In genomic region chr13:100892204-100892603, GRCm38 (mm10) we compare ENCODE assay signal across 8 mouse cellular contexts. TPM values are rescaled to one million over a fixed set of nuclear protein-coding genes. Genes with fewer than 3 reads are reported as not detected.
DNase-seq lines count a peak whose midpoint lies in the region; ATAC-seq and TF ChIP-seq lines count a peak whose summit lies in the region.

No protein-coding gene starts in this region.

- H3K27me3 ChIP-seq in heart, embryonic 12.5 days (replicated peaks) = no peaks in the 10 kb centered on the region
- H3K27me3 ChIP-seq in kidney, adult 2 months (replicated peaks; ENCODE audit: control insufficient read depth, insufficient read depth, low read length) = no peaks in the 10 kb centered on the region; the same call in 1 of the 2 replicates
- H3K27me3 ChIP-seq in limb, embryonic 11.5 days (ENCODE audit: control insufficient read depth, insufficient read depth, low read length) = no peaks in the 10 kb centered on the region

- H3K9ac ChIP-seq in heart, embryonic 12.5 days = no peak overlapping the region
- H3K9ac ChIP-seq in limb, embryonic 11.5 days (ENCODE audit: low read length) = no peak overlapping the region

- no peak overlapping the region for H3K27ac ChIP-seq in heart, embryonic 12.5 days (ENCODE audit: poor library complexity, severe bottlenecking)
- no peak overlapping the region for H3K27ac ChIP-seq in kidney, adult 2 months (ENCODE audit: insufficient read depth, low read depth, low read length)
- no peak overlapping the region for H3K27ac ChIP-seq in limb, embryonic 11.5 days (replicated peaks; ENCODE audit: low read depth, low read length)

- no peaks in the 10 kb centered on the region for H3K9me3 ChIP-seq in heart, embryonic 12.5 days (replicated peaks)
- H3K9me3 ChIP-seq in limb, embryonic 11.5 days (ENCODE audit: control insufficient read depth, low read length) = no peaks in the 10 kb centered on the region

- no peaks in the 10 kb centered on the region for H3K36me3 ChIP-seq in heart, embryonic 12.5 days
- H3K36me3 ChIP-seq in kidney, adult 2 months (ENCODE audit: control insufficient read depth, insufficient read depth, low read length) = no peaks in the 10 kb centered on the region
- H3K36me3 ChIP-seq in limb, embryonic 11.5 days (ENCODE audit: control insufficient read depth, insufficient read depth, low read length) = no peaks in the 10 kb centered on the region

- peak; percentile 48 to 83 for DNase-seq in heart, adult 18-20 months
- DNase-seq in gastrocnemius, postnatal 10 days = peak; percentile 80
- DNase-seq in kidney, adult 2 months = peak; percentile 55
- DNase-seq in limb, embryonic 11.5 days (ENCODE audit: low spot score) = peak; percentile 84
- peak; percentile 8 to 12 for DNase-seq in monocyte, adult 2 months (ENCODE audit: low read depth in 1 of 2, low spot score in 2 of 2)
- peak; percentile 21 to 36 for DNase-seq in spleen, postnatal 36 days (ENCODE audit: low spot score in 2 of 2)

- 17% methylated on average over 13 of the region's 13 CpGs for WGBS in heart, embryonic 12.5 days
- 13% methylated on average over 13 of the region's 13 CpGs for WGBS in kidney, adult 2 months
- whole genome bisulfite sequencing in limb, embryonic 11.5 days = 17% methylated on average over 13 of the region's 13 CpGs

- TF ChIP-seq POLR2A in kidney, adult 2 months (IDR thresholded peaks at IDR 0.05; ENCODE audit: low read depth, low read length) = no peak

- H3K4me1 ChIP-seq in heart, embryonic 12.5 days (replicated peaks) = no peaks in the 10 kb centered on the region
- no peaks in the 10 kb centered on the region for H3K4me1 ChIP-seq in kidney, adult 2 months (ENCODE audit: control insufficient read depth, insufficient read depth, low read length)
- H3K4me1 ChIP-seq in limb, embryonic 11.5 days (ENCODE audit: control insufficient read depth, insufficient read depth, low read length) = no peaks in the 10 kb centered on the region

- TF ChIP-seq CTCF in kidney, adult 2 months (conservative IDR thresholded peaks at IDR 0.05; ENCODE audit: insufficient read depth, insufficient read length, low read depth, low read length) = peak; percentile 96

- ATAC-seq in heart, embryonic 12.5 days (ENCODE audit: insufficient number of reproducible peaks, low FRiP score) = no peak
- ATAC-seq in common myeloid progenitor, adult 5-6 weeks (replicated peaks; ENCODE audit: low read depth, poor library complexity, severe bottlenecking) = peak; percentile 95
- ATAC-seq in limb, embryonic 11.5 days (ENCODE audit: insufficient number of reproducible peaks, low FRiP score, low TSS enrichment, low read depth) = no peak

- no peak overlapping the region; the same call in 1 of the 2 replicates for H3K4me2 ChIP-seq in heart, embryonic 12.5 days
- no peak overlapping the region for H3K4me2 ChIP-seq in limb, embryonic 11.5 days (ENCODE audit: low read depth, severe bottlenecking)

- no peak overlapping the region for H3K4me3 ChIP-seq in heart, embryonic 12.5 days
- no peak overlapping the region for H3K4me3 ChIP-seq in kidney, adult 2 months (ENCODE audit: insufficient read depth, low read depth, low read length)
- H3K4me3 ChIP-seq in limb, embryonic 11.5 days (ENCODE audit: low read depth, low read length) = no peak overlapping the region

RNA-seq across cellular contexts. Expression of gene Slc30a5, which starts 59.0 kb away (rescaled TPM):
- 10 to 100 TPM; 20.1 to 21.8 TPM for total RNA-seq in heart, adult 18-20 months (2021)
- 43.1 and 44.8 TPM in 2 replicates for polyA plus RNA-seq in heart, embryonic 12.5 days (2016; fragmentation: Nextera tagmentation; extraction: Ambion mirVana)
- 72.3 and 119 TPM in 2 replicates for total RNA-seq in common myeloid progenitor, adult 5-6 weeks (2017)
- total RNA-seq in gastrocnemius, postnatal 10 days (2021) = 10 to 100 TPM; 19.1 to 23.5 TPM
- polyA plus RNA-seq in kidney, adult 2 months (2012; rRNA removed) = 28.5 and 33.8 TPM in 2 replicates
- polyA plus RNA-seq in limb, embryonic 11.5 days (2014; fragmentation: Nextera tagmentation; extraction: Ambion mirVana) = 51.9 and 52.7 TPM in 2 replicates

Comparison
In these comparisons a context has a peak if more than half of its experiments do, and no peak if none do; other contexts are left out.
1. DNase-seq: peak in every context shown above with its lines; median percentile 84 in limb, embryonic 11.5 days; 80 in gastrocnemius, postnatal 10 days; 66 in heart, adult 18-20 months; 55 in kidney, adult 2 months; 28 in spleen, postnatal 36 days; 10 in monocyte, adult 2 months.